Mouse (Mus musculus): ENCODE results near the gene Gm49384. TPM values are rescaled to one million over a fixed set of nuclear protein-coding genes. Genes with fewer than 3 reads are reported as not detected.
"Not testable (repeated sequence)": the region's sequence is repeated elsewhere in the genome, so short reads cannot be mapped to it uniquely, and the experiment has no call there.

The Gm49384 gene
- polyA plus RNA-seq, 1 experiment from 2014 or later: 24.7 TPM

DNA sequence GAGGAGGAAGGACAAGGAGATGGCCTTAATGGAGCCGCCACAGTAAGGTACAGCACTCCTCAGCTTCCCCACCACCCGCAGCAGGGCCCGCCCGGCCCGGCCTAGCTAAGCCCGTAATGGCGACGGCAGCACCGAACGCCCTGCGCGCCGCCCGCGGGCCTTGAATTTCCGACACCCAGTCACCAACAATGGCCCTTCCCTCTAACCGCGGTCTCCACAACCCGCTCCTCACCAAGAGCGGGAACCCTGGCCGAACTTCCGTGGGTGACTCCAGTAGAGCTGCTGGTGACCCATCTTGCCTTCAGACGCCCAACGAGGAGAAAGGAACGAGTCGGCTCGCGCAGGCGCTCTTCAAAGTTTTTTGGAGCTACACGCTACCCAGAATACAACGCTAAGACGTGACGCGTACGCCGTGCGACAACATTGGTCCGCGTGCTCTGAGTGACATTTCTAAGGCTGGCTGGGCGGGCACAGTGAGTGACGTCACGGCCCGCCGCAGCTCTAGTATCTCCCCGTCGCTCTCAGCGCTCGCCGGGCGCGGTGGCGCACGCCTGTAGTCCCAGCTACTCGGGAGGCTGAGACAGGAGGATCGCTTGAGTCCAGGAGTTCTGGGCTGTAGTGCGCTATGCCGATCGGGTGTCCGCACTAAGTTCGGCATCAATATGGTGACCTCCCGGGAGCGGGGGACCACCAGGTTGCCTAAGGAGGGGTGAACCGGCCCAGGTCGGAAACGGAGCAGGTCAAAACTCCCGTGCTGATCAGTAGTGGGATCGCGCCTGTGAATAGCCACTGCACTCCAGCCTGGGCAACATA lies 45.1 kb downstream of the Gm49384 start, which contains the start of gene Rps29:
Gene Rps29 (minus strand): TSS at position 422 of the 813 bp plus-strand sequence.
- not testable (repeated sequence) for H3K4me1 ChIP-seq (replicated peaks); H3K9me3 ChIP-seq; H3K27me3 ChIP-seq (replicated peaks)
- Histone ChIP-seq H3K4me3 (replicated peaks) (peak within 1 kb of the TSS; percentile 54), H3K27ac (peak within 1 kb of the TSS; percentile 84), H3K4me2 (replicated peaks) (peak within 1 kb of the TSS; percentile 54), H3K9ac (peak within 1 kb of the TSS; percentile 87), H3K36me3 (peaks cover 12% of the 10 kb centered on the region)
- peak; percentile 98 for ATAC-seq
- 0% methylated on average over 61 of the region's 68 CpGs for WGBS

DNA sequence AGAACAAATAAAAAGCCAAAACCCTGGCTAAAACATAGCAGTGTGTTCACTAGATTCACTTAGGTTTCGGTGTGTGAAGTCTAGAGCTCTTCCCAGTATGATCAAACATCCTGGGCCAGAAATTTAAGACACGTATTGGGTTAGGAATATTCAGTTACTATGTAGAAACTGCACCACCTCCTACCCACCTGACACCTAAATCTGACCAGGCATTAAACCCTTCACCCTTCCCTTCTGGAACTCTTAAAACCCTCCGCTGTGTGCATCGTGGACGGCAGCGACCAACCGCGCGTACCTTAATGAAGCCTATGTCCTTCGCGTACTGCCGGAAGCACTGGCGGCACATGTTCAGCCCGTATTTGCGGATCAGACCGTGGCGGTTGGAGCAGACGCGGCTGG lies 45.7 kb downstream of the Gm49384 start:
- H3K4me1 ChIP-seq (replicated peaks): peaks cover 7% of the 10 kb centered on the region; the same call in 1 of the 2 replicates
- H3K4me3 ChIP-seq (replicated peaks): peak overlapping the region; percentile 54
- peak overlapping the region; percentile 84 for H3K27ac ChIP-seq
- peak overlapping the region; percentile 87 for H3K9ac ChIP-seq
- ATAC-seq: no peak
- H3K36me3 ChIP-seq: peaks cover 12% of the 10 kb centered on the region
- WGBS: under 1% methylated on average over 19 of the region's 19 CpGs
- H3K9me3 ChIP-seq: no peaks in the 10 kb centered on the region
- peak overlapping the region; percentile 54 for H3K4me2 ChIP-seq (replicated peaks)
- H3K27me3 ChIP-seq (replicated peaks): no peaks in the 10 kb centered on the region

DNA sequence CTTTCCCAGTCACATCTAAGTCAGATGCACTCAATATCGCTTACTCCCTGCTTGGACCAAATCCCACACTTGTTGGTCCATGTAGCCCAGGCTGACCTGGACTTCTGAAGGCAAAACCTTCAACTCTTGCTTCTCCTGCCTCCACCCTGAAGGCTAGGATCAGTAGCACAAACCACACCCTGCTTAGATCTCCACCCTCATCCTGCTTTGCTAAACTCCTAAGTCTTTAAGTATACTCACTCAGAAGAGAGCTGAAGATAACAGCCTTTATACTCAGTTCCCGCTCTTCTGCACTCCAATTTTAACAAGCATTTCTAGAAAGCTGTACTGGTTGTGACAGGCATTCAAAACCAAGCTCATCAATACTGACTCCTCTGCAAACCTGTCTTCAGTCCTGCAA lies 47.0 kb downstream of the Gm49384 start:
- Histone ChIP-seq H3K4me1 (replicated peaks) (peaks cover 7% of the 10 kb centered on the region; the same call in 1 of the 2 replicates), H3K36me3 (peaks cover 12% of the 10 kb centered on the region), H3K9ac (no peak overlapping the region), H3K27ac (no peak overlapping the region), H3K4me3 (replicated peaks) (no peak overlapping the region), H3K9me3 (no peaks in the 10 kb centered on the region), H3K4me2 (replicated peaks) (no peak overlapping the region), H3K27me3 (replicated peaks) (no peaks in the 10 kb centered on the region)
- ATAC-seq: no peak
- WGBS: 91% methylated on average over 2 of the region's 2 CpGs

DNA sequence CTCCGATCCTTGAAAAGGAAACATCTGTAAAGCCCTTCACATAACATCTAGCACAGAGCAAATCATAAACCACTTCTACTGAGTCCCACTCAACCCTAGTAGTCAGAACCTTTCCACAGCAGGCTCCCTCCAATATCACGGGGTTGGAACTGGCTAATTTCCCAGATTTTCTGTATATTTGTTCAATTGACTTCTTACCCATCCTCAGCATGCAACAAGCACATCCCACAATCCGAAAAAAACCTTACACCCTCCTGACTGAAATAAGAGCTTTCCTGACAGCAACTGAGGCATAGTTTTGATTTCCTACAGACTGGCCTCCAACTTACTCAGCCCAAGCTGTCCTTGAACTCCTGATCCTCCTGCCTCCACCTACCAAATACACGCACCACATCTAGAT lies 47.6 kb downstream of the Gm49384 start:
- ATAC-seq: no peak
- no peak overlapping the region for H3K9ac ChIP-seq
- no peaks in the 10 kb centered on the region for H3K27me3 ChIP-seq (replicated peaks)
- peaks cover 12% of the 10 kb centered on the region for H3K36me3 ChIP-seq
- H3K9me3 ChIP-seq: no peaks in the 10 kb centered on the region
- no peak overlapping the region for H3K27ac ChIP-seq
- H3K4me2 ChIP-seq (replicated peaks): no peak overlapping the region
- no peak overlapping the region for H3K4me3 ChIP-seq (replicated peaks)
- H3K4me1 ChIP-seq (replicated peaks): peaks cover 7% of the 10 kb centered on the region; the same call in 1 of the 2 replicates
- WGBS: 80% methylated on average over 4 of the region's 4 CpGs

DNA sequence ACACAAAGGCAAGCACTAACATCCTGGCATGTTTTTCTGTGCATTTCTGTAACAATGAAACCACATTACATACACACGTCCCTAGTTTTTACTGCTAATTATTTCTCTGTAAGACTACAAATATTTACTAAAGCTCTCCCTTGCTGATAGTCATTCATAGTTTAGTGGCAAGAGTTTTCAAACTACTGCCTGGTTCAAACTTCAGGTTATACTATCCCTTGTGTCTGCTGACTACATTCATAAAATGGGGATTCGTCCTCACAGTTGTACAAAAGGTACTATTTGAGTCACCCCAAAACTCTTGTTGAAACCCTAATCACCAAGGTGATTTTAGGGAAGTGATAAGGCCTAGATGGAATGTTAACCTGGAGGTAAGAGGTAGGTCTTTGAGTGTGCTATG lies 48.1 kb downstream of the Gm49384 start:
- ATAC-seq: no peak
- Histone ChIP-seq H3K4me2 (replicated peaks) (no peak overlapping the region), H3K4me3 (replicated peaks) (no peak overlapping the region), H3K27me3 (replicated peaks) (no peaks in the 10 kb centered on the region), H3K9ac (no peak overlapping the region), H3K36me3 (peaks cover 12% of the 10 kb centered on the region), H3K4me1 (replicated peaks) (peaks cover 7% of the 10 kb centered on the region; the same call in 1 of the 2 replicates), H3K9me3 (no peaks in the 10 kb centered on the region), H3K27ac (no peak overlapping the region)
- WGBS: 68% methylated on average over 2 of the region's 2 CpGs

DNA sequence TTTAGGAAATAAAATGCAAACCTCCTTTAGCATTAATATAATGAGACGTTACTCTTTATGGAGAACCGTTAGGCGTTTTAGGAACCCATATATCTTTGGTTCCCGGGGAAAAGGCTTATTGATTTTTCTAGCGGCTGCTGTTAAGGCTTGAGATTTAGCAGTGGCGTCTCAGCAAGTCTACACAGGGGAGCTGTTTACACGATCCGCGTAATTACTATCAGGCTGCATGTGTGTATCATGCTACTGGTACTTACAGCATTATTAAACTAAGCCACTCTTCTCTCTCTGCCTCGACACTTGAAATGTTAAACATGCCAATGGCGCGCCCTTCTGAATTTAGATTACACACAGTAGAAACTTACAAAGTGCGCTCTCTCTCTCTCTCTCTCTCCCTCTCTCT lies 54.0 kb downstream of the Gm49384 start:
- H3K27me3 ChIP-seq (replicated peaks): no peaks in the 10 kb centered on the region
- no peak overlapping the region for H3K9ac ChIP-seq
- H3K36me3 ChIP-seq: no peaks in the 10 kb centered on the region
- no peak overlapping the region for H3K4me2 ChIP-seq (replicated peaks)
- WGBS: 59% methylated on average over 13 of the region's 13 CpGs
- no peaks in the 10 kb centered on the region for H3K4me1 ChIP-seq (replicated peaks)
- ATAC-seq: no peak
- no peak overlapping the region for H3K27ac ChIP-seq
- no peak overlapping the region for H3K4me3 ChIP-seq (replicated peaks)
- H3K9me3 ChIP-seq: no peaks in the 10 kb centered on the region

DNA sequence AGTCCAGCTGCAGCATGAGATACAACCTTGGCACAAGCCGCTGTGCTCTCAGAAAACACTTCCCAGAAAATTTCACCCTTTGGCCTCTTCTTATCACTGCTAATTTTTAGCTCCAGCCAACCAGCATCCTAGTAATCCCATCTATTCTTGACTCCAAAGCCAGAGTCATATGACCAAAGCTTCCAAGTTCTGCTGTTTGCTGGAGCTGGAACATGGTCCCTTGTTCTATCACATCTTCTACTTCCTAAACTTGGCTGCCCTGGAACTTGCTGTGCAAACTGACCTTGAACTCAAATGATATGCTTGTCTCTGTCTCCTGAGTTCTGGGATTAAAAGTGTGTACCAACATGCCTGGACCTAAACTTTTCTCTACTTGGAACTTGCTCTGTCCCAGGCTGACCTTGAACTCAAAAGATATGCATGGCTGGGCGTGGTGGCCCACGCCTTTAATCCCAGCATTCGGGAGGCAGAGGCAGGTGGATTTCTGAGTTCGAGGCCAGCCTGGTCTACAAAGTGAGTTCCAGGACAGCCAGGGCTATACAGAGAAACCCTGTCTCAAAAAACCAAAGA lies 56.8 kb downstream of the Gm49384 start:
- Histone ChIP-seq H3K9me3 (no peaks in the 10 kb centered on the region), H3K27me3 (replicated peaks) (no peaks in the 10 kb centered on the region), H3K9ac (no peak overlapping the region), H3K36me3 (no peaks in the 10 kb centered on the region), H3K4me1 (replicated peaks) (no peaks in the 10 kb centered on the region), H3K4me2 (replicated peaks) (no peak overlapping the region), H3K27ac (no peak overlapping the region), H3K4me3 (replicated peaks) (no peak overlapping the region)
- ATAC-seq: no peak
- 92% methylated on average over 5 of the region's 5 CpGs for WGBS

DNA sequence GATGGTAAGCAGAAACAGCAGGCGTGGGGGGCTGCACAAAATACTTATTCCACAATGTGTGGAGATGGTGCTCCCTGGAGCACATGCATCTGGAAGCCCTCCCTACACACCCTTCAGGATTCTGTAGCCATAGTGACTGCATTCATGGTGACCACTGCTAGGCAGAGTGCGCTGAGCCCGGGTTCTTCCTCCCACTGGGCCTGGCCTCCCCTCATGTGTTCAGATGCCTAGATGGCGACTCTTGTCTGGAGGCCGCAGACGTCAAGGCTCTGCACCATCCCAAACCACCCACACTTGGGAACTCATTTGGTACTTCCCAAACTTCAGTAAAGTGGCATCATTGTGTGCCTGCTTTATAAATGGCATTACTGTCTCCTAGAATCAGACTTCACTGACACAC lies 60.6 kb downstream of the Gm49384 start:
- H3K4me3 ChIP-seq (replicated peaks): no peak overlapping the region
- no peaks in the 10 kb centered on the region for H3K4me1 ChIP-seq (replicated peaks)
- 82% methylated on average over 6 of the region's 6 CpGs for WGBS
- H3K27ac ChIP-seq: no peak overlapping the region
- no peak for ATAC-seq
- no peaks in the 10 kb centered on the region for H3K36me3 ChIP-seq
- no peaks in the 10 kb centered on the region for H3K9me3 ChIP-seq
- H3K9ac ChIP-seq: no peak overlapping the region
- H3K27me3 ChIP-seq (replicated peaks): no peaks in the 10 kb centered on the region
- no peak overlapping the region for H3K4me2 ChIP-seq (replicated peaks)

DNA sequence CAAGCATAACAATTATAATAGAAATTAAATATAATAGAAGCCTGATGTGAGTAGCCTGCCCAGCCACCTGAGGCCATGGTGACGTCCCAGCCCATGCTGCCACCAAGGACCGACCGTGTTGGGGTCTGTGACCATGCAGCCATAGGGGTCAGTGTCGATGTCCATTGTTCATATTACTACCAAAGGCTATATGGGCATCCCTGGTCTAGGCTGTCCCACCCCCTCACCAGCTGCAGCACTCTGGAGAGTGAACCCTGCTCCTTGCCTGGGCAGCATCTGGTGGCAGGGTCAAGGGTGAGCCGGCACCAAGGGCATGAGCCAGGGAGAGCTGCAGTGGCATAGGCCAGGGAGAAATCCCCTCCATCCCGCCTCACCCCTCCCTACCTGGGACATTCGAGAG lies 64.2 kb downstream of the Gm49384 start:
- no peaks in the 10 kb centered on the region for H3K4me1 ChIP-seq (replicated peaks)
- no peak overlapping the region for H3K27ac ChIP-seq
- no peak overlapping the region for H3K9ac ChIP-seq
- no peaks in the 10 kb centered on the region for H3K36me3 ChIP-seq
- no peak for ATAC-seq
- no peaks in the 10 kb centered on the region for H3K9me3 ChIP-seq
- WGBS: 85% methylated on average over 7 of the region's 7 CpGs
- no peak overlapping the region for H3K4me3 ChIP-seq (replicated peaks)
- no peak overlapping the region for H3K4me2 ChIP-seq (replicated peaks)
- no peaks in the 10 kb centered on the region for H3K27me3 ChIP-seq (replicated peaks)

Other genes with a start within 250 kb of the Gm49384 start
- 1,714 and 2,016 TPM in 2 replicates for gene Rps29, start 45.1 kb downstream of the Gm49384 start, polyA plus RNA-seq (2015; fragmentation: Nextera tagmentation; extraction: Ambion mirVana)
- gene Lrr1, start 35.5 kb downstream of the Gm49384 start, polyA plus RNA-seq (2015; fragmentation: Nextera tagmentation; extraction: Ambion mirVana): 17.2 and 17.8 TPM in 2 replicates
- gene Rpl36al, start 20.2 kb downstream of the Gm49384 start, polyA plus RNA-seq (2015; fragmentation: Nextera tagmentation; extraction: Ambion mirVana): 720 and 763 TPM in 2 replicates
- gene Mgat2, start 20.1 kb downstream of the Gm49384 start, polyA plus RNA-seq (2015; fragmentation: Nextera tagmentation; extraction: Ambion mirVana): 52.8 and 58.7 TPM in 2 replicates
- 25.4 and 28.6 TPM in 2 replicates for gene Gm49383, start 7.2 kb downstream of the Gm49384 start, polyA plus RNA-seq (2015; fragmentation: Nextera tagmentation; extraction: Ambion mirVana)
- gene Dnaaf2, start 5.8 kb downstream of the Gm49384 start, polyA plus RNA-seq (2015; fragmentation: Nextera tagmentation; extraction: Ambion mirVana): 9.0 and 9.1 TPM in 2 replicates
- 23.4 and 25.9 TPM in 2 replicates for gene Pole2, start 23.9 kb upstream of the Gm49384 start, polyA plus RNA-seq (2015; fragmentation: Nextera tagmentation; extraction: Ambion mirVana)
- 5.0 and 7.4 TPM in 2 replicates for gene Klhdc1, start 36.9 kb upstream of the Gm49384 start, polyA plus RNA-seq (2015; fragmentation: Nextera tagmentation; extraction: Ambion mirVana)
- 107 and 115 TPM in 2 replicates for gene Klhdc2, start 92.4 kb upstream of the Gm49384 start, polyA plus RNA-seq (2015; fragmentation: Nextera tagmentation; extraction: Ambion mirVana)
- gene Nemf, start 152.9 kb upstream of the Gm49384 start, polyA plus RNA-seq (2015; fragmentation: Nextera tagmentation; extraction: Ambion mirVana): 71.6 and 71.8 TPM in 2 replicates
- 49.5 and 54.9 TPM in 2 replicates for gene Arf6, start 167.9 kb upstream of the Gm49384 start, polyA plus RNA-seq (2015; fragmentation: Nextera tagmentation; extraction: Ambion mirVana)
- 1.7 and 2.0 TPM in 2 replicates for gene Gm9887, start 168.2 kb upstream of the Gm49384 start, polyA plus RNA-seq (2015; fragmentation: Nextera tagmentation; extraction: Ambion mirVana)

All from intestine, embryonic 15.5 days (tissue).